Mouse (Mus musculus) hindbrain, embryonic 15.5 days (tissue): Measurements from ENCODE around the gene Scgb1b15. TPM values are rescaled to one million over a fixed set of nuclear protein-coding genes. Genes with fewer than 3 reads are reported as not detected.
"Not testable (repeated sequence)": the region's sequence is repeated elsewhere in the genome, so short reads cannot be mapped to it uniquely, and the experiment has no call there.

Experiments used
- ATAC-seq: fragments of 200-750 bp; cut with Nextera tagmentation; 2 replicates; pipeline ENCODE4 v1.8.0; 2017; ENCODE audit warnings: low read depth, moderate number of reproducible peaks, moderate TSS enrichment; ENCODE audit not compliant: low FRiP score
- H3K27ac ChIP-seq: fragments of 300-500 bp; sonication (generic); replicated peaks from 2 replicates; pipeline ENCODE4 v1.5.1; 2015; ENCODE audit warnings: mild to moderate bottlenecking, inconsistent platforms
- H3K27me3 ChIP-seq: fragments of 300-500 bp; sonication (generic); 2 replicates; pipeline ENCODE4 v1.6.1; 2015; ENCODE audit warnings: control low read depth, inconsistent platforms
- H3K36me3 ChIP-seq: fragments of 300-500 bp; sonication (generic); 2 replicates; pipeline ENCODE4 v1.6.1; 2015; ENCODE audit warnings: control low read depth, inconsistent platforms
- H3K4me1 ChIP-seq: fragments of 300-500 bp; sonication (generic); replicated peaks from 2 replicates; pipeline ENCODE4 v1.6.1; 2015; ENCODE audit warnings: control low read depth, inconsistent platforms
- H3K4me2 ChIP-seq: fragments of 300-500 bp; sonication (generic); 2 replicates; pipeline ENCODE4 v1.6.1; 2015; ENCODE audit warnings: moderate library complexity, mild to moderate bottlenecking, inconsistent platforms
- H3K4me3 ChIP-seq: fragments of 300-500 bp; sonication (generic); 2 replicates; pipeline ENCODE4 v1.5.1; 2015; ENCODE audit warnings: mild to moderate bottlenecking, inconsistent platforms
- H3K9ac ChIP-seq: fragments of 300-500 bp; sonication (generic); 2 replicates; pipeline ENCODE4 v1.6.1; 2015; ENCODE audit warnings: inconsistent platforms
- H3K9me3 ChIP-seq: fragments of 300-500 bp; sonication (generic); 2 replicates; pipeline ENCODE4 v1.6.1; 2016; ENCODE audit warnings: control low read depth, inconsistent platforms
- polyA plus RNA-seq: library from polyadenylated mRNA; unstranded; fragments of >200 nt; fragmentation: Nextera tagmentation; extraction: Ambion mirVana; gene quantifications from 2 replicates; pipeline ENCODE4 v1.2.1, GENCODE M21; 2015

The Scgb1b15 gene
- polyA plus RNA-seq = not detected in 2 replicates

GRCm38 (mm10) chr7:32836254-32836653, at the start of gene Scgb1b15:
Scgb1b15 (plus strand) TSS chr7:32836554.
- not testable (repeated sequence) for H3K4me1 ChIP-seq, ATAC-seq, H3K27ac ChIP-seq, H3K4me2 ChIP-seq, H3K9ac ChIP-seq, H3K36me3 ChIP-seq, H3K27me3 ChIP-seq, H3K4me3 ChIP-seq, H3K9me3 ChIP-seq

- H3K4me1 ChIP-seq, H3K27ac ChIP-seq, H3K36me3 ChIP-seq, H3K4me3 ChIP-seq, ATAC-seq, H3K9ac ChIP-seq, H3K9me3 ChIP-seq, H3K4me2 ChIP-seq, H3K27me3 ChIP-seq: not testable (repeated sequence)
Observed at GRCm38 (mm10) chr7:32829562-32829961, 6.8 kb upstream of the Scgb1b15 start, which contains the start of gene Scgb2b15. Scgb2b15 (minus strand) TSS chr7:32829662.

Other genes starting within 250 kb of the Scgb1b15 start
- gene Scgb2b15, start 6.9 kb upstream of the Scgb1b15 start, polyA plus RNA-seq = not detected in 2 replicates
- not detected in 2 replicates for gene Scgb2b17, start 220.0 kb downstream of the Scgb1b15 start, polyA plus RNA-seq
- not detected in 2 replicates for gene Scgb1b17, start 226.9 kb downstream of the Scgb1b15 start, polyA plus RNA-seq